Mouse (Mus musculus) hindbrain, embryonic 13.5 days (tissue): ENCODE measurements at regions not wholly inside any gene's neighbourhood (a gene's known extent, or its start where the extent isn't known, plus 50 kb on each side); places are given as distances from the start of the nearest gene placed in this dataset.
A peak's percentile ranks its signal among the peaks of the same experiment; 100 is the strongest.

ENCODE experiments used
- ATAC-seq: fragments of 200-750 bp; cut with Nextera tagmentation; 2 replicates; pipeline ENCODE4 v1.8.0; 2017; ENCODE audit warnings: moderate TSS enrichment; ENCODE audit not compliant: low FRiP score
- H3K27ac ChIP-seq: fragments of 300-500 bp; sonication (generic); 2 replicates; pipeline ENCODE4 v1.5.1; 2015; ENCODE audit warnings: inconsistent platforms, mild to moderate bottlenecking, moderate library complexity
- H3K27me3 ChIP-seq: fragments of 300-500 bp; sonication (generic); 2 replicates; pipeline ENCODE4 v1.6.1; 2015; ENCODE audit warnings: mild to moderate bottlenecking, inconsistent platforms
- H3K36me3 ChIP-seq: fragments of 300-500 bp; sonication (generic); 2 replicates; pipeline ENCODE4 v1.6.1; 2015; ENCODE audit warnings: mild to moderate bottlenecking, inconsistent platforms
- H3K4me1 ChIP-seq: fragments of 300-500 bp; sonication (generic); replicated peaks from 2 replicates; pipeline ENCODE4 v1.6.1; 2015; ENCODE audit warnings: inconsistent platforms
- H3K4me2 ChIP-seq: fragments of 300-500 bp; sonication (generic); 2 replicates; pipeline ENCODE4 v1.6.1; 2015; ENCODE audit warnings: inconsistent platforms, mild to moderate bottlenecking, moderate library complexity
- H3K4me3 ChIP-seq: fragments of 300-500 bp; sonication (generic); 2 replicates; pipeline ENCODE4 v1.5.1; 2015; ENCODE audit warnings: mild to moderate bottlenecking, inconsistent platforms
- H3K9ac ChIP-seq: fragments of 300-500 bp; sonication (generic); 2 replicates; pipeline ENCODE4 v1.6.1; 2015; ENCODE audit warnings: mild to moderate bottlenecking, inconsistent platforms
- H3K9me3 ChIP-seq: fragments of 300-500 bp; sonication (generic); 2 replicates; pipeline ENCODE4 v1.6.1; 2016; ENCODE audit warnings: inconsistent platforms
- WGBS: fragments of 180-500 bp; shearing (Covaris S2); methylation state at CpG from one replicate; pipeline ENCODE4 v1.1.7; 2015; 5-methylcytosine and 5-hydroxymethylcytosine counted together

DNA sequence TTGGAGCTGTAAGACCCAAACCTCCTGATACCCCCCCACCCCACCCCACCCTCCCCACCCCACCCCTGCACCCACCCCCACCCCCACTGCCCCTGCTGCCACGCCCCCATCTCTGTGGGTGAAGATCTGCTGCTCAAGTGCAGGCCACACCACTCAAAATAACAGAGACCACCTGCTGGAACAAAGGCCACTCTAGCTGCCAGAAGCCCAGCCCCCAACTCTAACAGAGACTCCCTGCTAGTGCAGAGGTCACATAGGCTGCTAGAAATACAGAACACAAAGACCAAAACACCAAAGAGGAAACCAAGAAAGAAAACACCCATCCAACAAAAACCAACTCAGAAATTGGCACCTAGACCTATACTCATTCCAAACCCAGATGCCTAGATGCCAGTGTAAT, 58.9 kb downstream of the Olfr267 start:
- H3K4me2 ChIP-seq, result no peak overlapping the region
- 0 out of 2 replicates have a peak, but pooled peaks cover 4% of the 10 kb centered on the region for H3K4me1 ChIP-seq
- H3K9me3 ChIP-seq, result no peaks in the 10 kb centered on the region
- no peak overlapping the region for H3K9ac ChIP-seq
- no peaks in the 10 kb centered on the region for H3K36me3 ChIP-seq
- no peaks in the 10 kb centered on the region for H3K27me3 ChIP-seq
- H3K4me3 ChIP-seq, result no peak overlapping the region
- H3K27ac ChIP-seq, result no peak overlapping the region
- no peak for ATAC-seq
- 25% methylated on average over 1 of the region's 1 CpGs for WGBS

DNA sequence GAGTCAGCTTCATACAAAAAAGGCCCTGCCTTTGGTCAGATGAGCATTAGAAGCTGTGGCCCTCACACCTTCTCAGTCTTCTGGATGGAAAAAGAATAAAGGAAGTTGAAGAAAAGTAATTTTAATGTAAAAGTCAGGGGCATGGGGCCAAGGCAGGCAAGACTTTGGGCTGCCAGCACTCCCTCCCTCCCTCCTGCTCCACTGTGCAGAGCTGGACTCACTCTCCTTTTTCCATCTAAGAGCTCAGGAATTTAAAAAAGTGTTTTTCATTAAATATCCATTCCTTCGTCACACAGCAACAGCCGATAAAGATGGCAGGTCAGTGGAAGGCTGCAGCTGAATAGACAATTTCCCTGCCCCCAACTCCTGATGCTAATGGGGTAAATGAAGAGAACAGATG, 61.1 kb downstream of the Olfr267 start:
- 0 out of 2 replicates have a peak, but pooled peaks cover 4% of the 10 kb centered on the region for H3K4me1 ChIP-seq

DNA sequence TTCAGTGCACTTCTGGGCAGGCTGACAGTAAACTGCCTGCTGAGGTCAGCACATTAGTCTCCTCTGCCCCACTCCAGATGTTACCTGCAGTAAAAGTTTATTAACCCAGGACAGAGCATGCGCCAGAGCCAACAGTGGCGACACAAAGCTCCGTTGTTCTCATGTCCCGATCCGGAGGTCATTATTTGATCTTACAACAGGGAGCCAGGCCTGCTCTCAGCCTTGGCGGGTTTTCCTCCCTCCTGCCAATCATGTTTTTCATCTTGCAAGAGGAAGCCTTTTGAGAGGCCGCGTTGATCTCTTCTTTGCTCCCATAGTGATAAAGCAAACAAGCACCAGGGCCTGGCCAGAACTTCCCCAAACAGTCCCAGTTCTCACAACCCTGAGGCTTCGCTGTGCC, 64.7 kb downstream of the Olfr267 start:
- no peaks in the 10 kb centered on the region for H3K36me3 ChIP-seq
- H3K9ac ChIP-seq, result no peak overlapping the region
- WGBS, result 47% methylated on average over 9 of the region's 9 CpGs
- no peak overlapping the region for H3K4me3 ChIP-seq
- peak; percentile 43; the same call in 1 of the 2 replicates for ATAC-seq
- H3K9me3 ChIP-seq, result no peaks in the 10 kb centered on the region
- no peaks in the 10 kb centered on the region for H3K27me3 ChIP-seq
- no peak overlapping the region for H3K27ac ChIP-seq
- H3K4me2 ChIP-seq, result no peak overlapping the region
- 0 out of 2 replicates have a peak, but pooled peaks cover 4% of the 10 kb centered on the region for H3K4me1 ChIP-seq

More for the DNA sequence above, 61.1 kb downstream of the Olfr267 start:
- Histone ChIP-seq H3K36me3 (no peaks in the 10 kb centered on the region), H3K27ac (no peak overlapping the region), H3K27me3 (no peaks in the 10 kb centered on the region), H3K4me3 (no peak overlapping the region), H3K9me3 (no peaks in the 10 kb centered on the region), H3K9ac (no peak overlapping the region), H3K4me2 (no peak overlapping the region)
- no peak for ATAC-seq
- WGBS, result 49% methylated on average over 2 of the region's 2 CpGs

- Histone ChIP-seq H3K27me3 (no peaks in the 10 kb centered on the region), H3K9ac (no peak overlapping the region), H3K4me1 (no peaks in the 10 kb centered on the region), H3K27ac (no peak overlapping the region), H3K4me2 (no peak overlapping the region), H3K4me3 (no peak overlapping the region), H3K36me3 (no peaks in the 10 kb centered on the region), H3K9me3 (no peaks in the 10 kb centered on the region)
- 68% methylated on average over 8 of the region's 8 CpGs for WGBS
- ATAC-seq, result no peak
Observed at GRCm38 (mm10) chr4:58720682-58721081, 66.8 kb downstream of the Olfr267 start.

GRCm38 (mm10) chr4:58716426-58716825, 71.1 kb downstream of the Olfr267 start:
- Histone ChIP-seq H3K27me3 (no peaks in the 10 kb centered on the region), H3K36me3 (no peaks in the 10 kb centered on the region), H3K27ac (no peak overlapping the region), H3K4me1 (no peaks in the 10 kb centered on the region), H3K9me3 (no peaks in the 10 kb centered on the region), H3K4me3 (no peak overlapping the region), H3K9ac (no peak overlapping the region), H3K4me2 (no peak overlapping the region)
- WGBS, result 54% methylated on average over 11 of the region's 11 CpGs
- ATAC-seq, result no peak

DNA sequence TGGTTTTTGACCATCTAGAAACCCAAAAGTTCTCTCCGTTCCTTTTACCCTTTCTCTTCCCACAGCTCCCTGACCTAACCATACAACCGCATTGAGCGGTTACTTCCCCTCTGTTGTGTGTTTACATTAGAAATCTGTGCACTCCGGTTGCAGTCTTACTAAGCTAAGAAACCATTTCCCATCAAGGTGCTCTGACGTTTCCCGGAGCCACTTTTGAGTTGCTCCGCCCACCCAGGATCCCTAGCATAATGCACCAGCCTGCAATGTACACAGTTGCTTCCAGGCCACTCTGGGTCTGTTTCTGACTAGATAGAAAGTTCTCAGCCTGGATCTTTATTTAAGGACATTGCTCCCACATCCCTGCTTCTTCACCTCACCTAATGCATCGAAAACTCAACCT, 71.7 kb downstream of the Olfr267 start:
- Histone ChIP-seq H3K27me3 (no peaks in the 10 kb centered on the region), H3K9ac (no peak overlapping the region), H3K4me3 (no peak overlapping the region), H3K4me2 (no peak overlapping the region), H3K9me3 (no peaks in the 10 kb centered on the region), H3K36me3 (no peaks in the 10 kb centered on the region), H3K27ac (no peak overlapping the region), H3K4me1 (no peaks in the 10 kb centered on the region)
- no peak for ATAC-seq
- WGBS, result 91% methylated on average over 8 of the region's 8 CpGs

DNA sequence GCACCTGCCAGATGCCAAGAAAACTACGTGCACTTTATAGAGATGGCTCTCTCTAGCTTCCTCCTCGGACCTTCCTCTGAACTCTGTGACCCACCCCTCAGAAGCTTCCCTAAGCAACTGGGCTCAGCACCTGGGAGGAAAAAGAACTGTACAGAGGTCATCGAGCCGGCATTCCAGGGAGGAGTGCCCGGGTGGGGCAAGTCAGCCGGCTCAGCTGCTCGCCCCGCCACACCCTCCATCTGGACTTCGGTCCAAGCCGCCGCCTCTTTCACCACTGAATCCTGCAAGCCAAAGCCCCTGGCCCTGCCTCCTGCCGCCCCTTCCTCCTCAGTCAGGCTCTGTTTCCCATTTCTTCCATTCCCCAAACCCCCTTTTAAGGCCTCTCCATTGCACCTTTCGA, 73.3 kb downstream of the Olfr267 start:
- H3K4me3 ChIP-seq, result no peak overlapping the region
- H3K4me2 ChIP-seq, result no peak overlapping the region
- H3K36me3 ChIP-seq, result no peaks in the 10 kb centered on the region
- no peak overlapping the region for H3K27ac ChIP-seq
- H3K9ac ChIP-seq, result no peak overlapping the region
- no peaks in the 10 kb centered on the region for H3K4me1 ChIP-seq
- WGBS, result 64% methylated on average over 13 of the region's 13 CpGs
- H3K9me3 ChIP-seq, result no peaks in the 10 kb centered on the region
- no peak for ATAC-seq
- H3K27me3 ChIP-seq, result no peaks in the 10 kb centered on the region

- Histone ChIP-seq H3K4me1 (no peaks in the 10 kb centered on the region), H3K4me3 (no peak overlapping the region), H3K36me3 (no peaks in the 10 kb centered on the region), H3K9me3 (no peaks in the 10 kb centered on the region), H3K4me2 (no peak overlapping the region), H3K27ac (no peak overlapping the region), H3K27me3 (no peaks in the 10 kb centered on the region), H3K9ac (no peak overlapping the region)
- 91% methylated on average over 2 of the region's 2 CpGs for WGBS
- no peak for ATAC-seq
Observed at GRCm38 (mm10) chr4:58712875-58713274, 74.6 kb downstream of the Olfr267 start.

DNA sequence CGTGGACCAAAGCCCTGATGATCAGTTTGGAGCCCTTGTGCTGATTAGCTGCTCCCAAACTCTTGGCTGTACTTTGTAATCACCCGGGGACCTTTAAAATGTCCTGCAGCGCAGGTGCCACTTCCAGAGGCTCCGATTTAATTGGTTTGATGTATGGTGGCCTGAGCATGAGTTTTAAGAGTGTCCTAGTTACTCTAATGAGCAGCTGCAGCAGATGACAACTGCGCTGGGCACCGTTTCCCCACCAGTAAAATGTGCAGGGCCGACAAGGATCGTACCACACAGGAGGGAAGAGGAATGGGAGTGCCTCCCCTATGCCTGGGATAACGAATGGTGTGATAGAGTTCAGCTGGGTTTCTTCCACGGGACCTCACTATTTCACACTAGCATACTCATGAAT, 75.3 kb downstream of the Olfr267 start:
- WGBS, result 84% methylated on average over 10 of the region's 10 CpGs
- Histone ChIP-seq H3K9me3 (no peaks in the 10 kb centered on the region), H3K4me1 (no peaks in the 10 kb centered on the region), H3K36me3 (no peaks in the 10 kb centered on the region), H3K27ac (no peak overlapping the region), H3K4me2 (no peak overlapping the region), H3K27me3 (no peaks in the 10 kb centered on the region), H3K4me3 (no peak overlapping the region), H3K9ac (no peak overlapping the region)
- no peak for ATAC-seq

GRCm38 (mm10) chr4:58699236-58699798, 88.2 kb downstream of the Olfr267 start:
- ATAC-seq, result no peak
- Histone ChIP-seq H3K27ac (no peak overlapping the region), H3K9me3 (no peaks in the 10 kb centered on the region), H3K4me1 (no peaks in the 10 kb centered on the region), H3K9ac (no peak overlapping the region), H3K4me2 (no peak overlapping the region), H3K4me3 (no peak overlapping the region), H3K27me3 (no peaks in the 10 kb centered on the region), H3K36me3 (no peaks in the 10 kb centered on the region)
- 94% methylated on average over 11 of the region's 11 CpGs for WGBS

GRCm38 (mm10) chr4:58698828-58699227, 88.7 kb downstream of the Olfr267 start:
- no peaks in the 10 kb centered on the region for H3K4me1 ChIP-seq
- H3K27ac ChIP-seq, result no peak overlapping the region
- H3K4me2 ChIP-seq, result no peak overlapping the region
- H3K4me3 ChIP-seq, result no peak overlapping the region
- H3K9ac ChIP-seq, result no peak overlapping the region
- no peaks in the 10 kb centered on the region for H3K36me3 ChIP-seq
- H3K9me3 ChIP-seq, result no peaks in the 10 kb centered on the region
- H3K27me3 ChIP-seq, result no peaks in the 10 kb centered on the region
- no peak for ATAC-seq
- 73% methylated on average over 5 of the region's 5 CpGs for WGBS

DNA sequence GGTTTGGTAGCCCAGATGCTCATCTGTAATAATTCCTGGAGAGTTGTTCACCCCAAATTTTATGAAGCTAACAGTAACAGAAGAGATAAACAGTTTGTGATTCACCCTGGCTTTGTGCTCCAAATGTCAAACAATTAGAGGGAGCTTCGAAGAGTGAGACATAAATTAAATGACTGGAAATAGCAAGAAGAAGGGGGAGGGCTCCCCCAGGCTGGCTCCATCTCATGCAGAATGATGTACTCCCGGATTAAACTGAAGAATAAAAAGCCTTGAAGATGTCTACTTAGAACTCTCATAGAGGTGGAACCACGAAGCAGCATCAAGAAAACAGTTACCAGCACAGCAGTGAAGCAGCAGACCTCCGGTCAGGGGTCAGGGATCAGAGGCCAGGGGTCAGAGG, 90.8 kb downstream of the Olfr267 start:
- Histone ChIP-seq H3K4me3 (no peak overlapping the region), H3K4me2 (no peak overlapping the region), H3K36me3 (no peaks in the 10 kb centered on the region), H3K4me1 (no peaks in the 10 kb centered on the region), H3K27ac (no peak overlapping the region), H3K9ac (no peak overlapping the region), H3K9me3 (no peaks in the 10 kb centered on the region), H3K27me3 (no peaks in the 10 kb centered on the region)
- WGBS, result 73% methylated on average over 4 of the region's 4 CpGs
- no peak for ATAC-seq

GRCm38 (mm10) chr4:58695281-58695680, 92.2 kb downstream of the Olfr267 start:
- ATAC-seq, result no peak
- H3K4me3 ChIP-seq, result no peak overlapping the region
- H3K27me3 ChIP-seq, result no peaks in the 10 kb centered on the region
- H3K27ac ChIP-seq, result no peak overlapping the region
- no peak overlapping the region for H3K4me2 ChIP-seq
- 63% methylated on average over 6 of the region's 6 CpGs for WGBS
- H3K36me3 ChIP-seq, result no peaks in the 10 kb centered on the region
- H3K4me1 ChIP-seq, result no peaks in the 10 kb centered on the region
- no peak overlapping the region for H3K9ac ChIP-seq
- H3K9me3 ChIP-seq, result no peaks in the 10 kb centered on the region
